Mouse (Mus musculus) olfactory bulb, adult 2 months (tissue): ENCODE measurements around the gene Olfr13.

Experiments
- CTCF ChIP-seq: fragments of 200-500 bp; IDR thresholded peaks from 2 replicates; pipeline ENCODE4 v1.5.1; 2012; ENCODE audit warnings: low read depth, mild to moderate bottlenecking, low read length, moderate library complexity; ENCODE audit not compliant: insufficient read depth
- POLR2A ChIP-seq: fragments of 200-500 bp; IDR thresholded peaks from 2 replicates; pipeline ENCODE4 v1.6.1; 2012; ENCODE audit warnings: mild to moderate bottlenecking, low read depth, low read length, moderate library complexity; ENCODE audit not compliant: insufficient read depth

DNA sequence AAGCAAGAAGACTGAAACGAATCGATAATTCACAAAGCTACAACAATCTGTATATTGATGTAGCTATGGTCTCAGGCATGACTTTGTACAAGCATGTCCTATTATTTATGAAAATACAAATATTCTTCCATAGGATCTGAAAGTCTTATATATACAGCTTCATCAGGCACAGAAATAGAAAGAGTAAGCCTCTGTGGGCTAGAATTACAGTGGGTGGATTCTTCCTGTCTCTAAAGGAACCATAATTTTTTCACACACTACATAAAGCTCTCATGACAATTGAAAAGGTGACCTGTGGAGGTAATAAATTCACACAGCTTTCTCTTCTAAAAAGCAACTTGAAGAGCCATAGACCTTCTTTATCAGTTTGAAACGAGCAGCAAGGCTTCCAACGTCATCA, at the start of gene Olfr13:
- TF ChIP-seq POLR2A: no peak
- no peak for TF ChIP-seq CTCF
